Mouse (Mus musculus) kidney, embryonic 16.5 days (tissue): Measurements from ENCODE around the gene Cd5. TPM values are rescaled to one million over a fixed set of nuclear protein-coding genes. Genes with fewer than 3 reads are reported as not detected.

ENCODE experiments used
- polyA plus RNA-seq: library from polyadenylated mRNA; unstranded; fragments of >200 nt; fragmentation: Nextera tagmentation; extraction: Ambion mirVana; gene quantifications from 2 replicates; pipeline ENCODE4 v1.2.1, GENCODE M21; 2015

Cd5 gene
- polyA plus RNA-seq, 1 experiment from 2014 or later: 0.19 TPM

Other genes starting within 250 kb of the Cd5 start
- 47.5 and 53.0 TPM in 2 replicates for gene Cpsf7, start 213.7 kb downstream of the Cd5 start, polyA plus RNA-seq
- gene Sdhaf2, start 212.9 kb downstream of the Cd5 start, polyA plus RNA-seq: 65.1 and 66.0 TPM in 2 replicates
- 51.9 and 53.0 TPM in 2 replicates for gene Tmem216, start 182.8 kb downstream of the Cd5 start, polyA plus RNA-seq
- 20.0 and 21.6 TPM in 2 replicates for gene Cyb561a3, start 161.8 kb downstream of the Cd5 start, polyA plus RNA-seq
- gene Tmem138, start 161.6 kb downstream of the Cd5 start, polyA plus RNA-seq: 46.6 and 48.8 TPM in 2 replicates
- 425 and 430 TPM in 2 replicates for gene Ddb1, start 133.7 kb downstream of the Cd5 start, polyA plus RNA-seq
- 54.9 and 56.2 TPM in 2 replicates for gene Tkfc, start 133.3 kb downstream of the Cd5 start, polyA plus RNA-seq
- gene Vwce, start 104.8 kb downstream of the Cd5 start, polyA plus RNA-seq: 2.9 and 3.9 TPM in 2 replicates
- not detected in 2 replicates for gene Pga5, start 60.9 kb downstream of the Cd5 start, polyA plus RNA-seq
- gene Vps37c, start 50.3 kb downstream of the Cd5 start, polyA plus RNA-seq: 36.2 and 37.6 TPM in 2 replicates
- gene Cd6, start 91.1 kb upstream of the Cd5 start, polyA plus RNA-seq: 0.13 TPM in 1 of 2 replicates, not detected in the other
- 0.54 and 0.85 TPM in 2 replicates for gene Slc15a3, start 100.7 kb upstream of the Cd5 start, polyA plus RNA-seq
- gene Tmem132a, start 130.9 kb upstream of the Cd5 start, polyA plus RNA-seq: 88.6 and 94.4 TPM in 2 replicates
- 115 and 118 TPM in 2 replicates for gene Tmem109, start 143.0 kb upstream of the Cd5 start, polyA plus RNA-seq
- 47.6 and 51.3 TPM in 2 replicates for gene Prpf19, start 156.2 kb upstream of the Cd5 start, polyA plus RNA-seq
- not detected in 2 replicates for gene Zp1, start 181.6 kb upstream of the Cd5 start, polyA plus RNA-seq
- gene Ptgdr2, start 198.2 kb upstream of the Cd5 start, polyA plus RNA-seq: 0.10 TPM in 1 of 2 replicates, not detected in the other
- gene Ccdc86, start 210.3 kb upstream of the Cd5 start, polyA plus RNA-seq: 32.2 and 33.5 TPM in 2 replicates
- not detected in 2 replicates for gene Ms4a10, start 235.7 kb upstream of the Cd5 start, polyA plus RNA-seq